Mouse (Mus musculus): ENCODE results near the gene Ikzf5. TPM values are rescaled to one million over a fixed set of nuclear protein-coding genes. Genes with fewer than 3 reads are reported as not detected.
"Not testable (repeated sequence)": the region's sequence is repeated elsewhere in the genome, so short reads cannot be mapped to it uniquely, and the experiment has no call there.

The Ikzf5 gene
- polyA plus RNA-seq, 1 experiment: 19.6 TPM

DNA sequence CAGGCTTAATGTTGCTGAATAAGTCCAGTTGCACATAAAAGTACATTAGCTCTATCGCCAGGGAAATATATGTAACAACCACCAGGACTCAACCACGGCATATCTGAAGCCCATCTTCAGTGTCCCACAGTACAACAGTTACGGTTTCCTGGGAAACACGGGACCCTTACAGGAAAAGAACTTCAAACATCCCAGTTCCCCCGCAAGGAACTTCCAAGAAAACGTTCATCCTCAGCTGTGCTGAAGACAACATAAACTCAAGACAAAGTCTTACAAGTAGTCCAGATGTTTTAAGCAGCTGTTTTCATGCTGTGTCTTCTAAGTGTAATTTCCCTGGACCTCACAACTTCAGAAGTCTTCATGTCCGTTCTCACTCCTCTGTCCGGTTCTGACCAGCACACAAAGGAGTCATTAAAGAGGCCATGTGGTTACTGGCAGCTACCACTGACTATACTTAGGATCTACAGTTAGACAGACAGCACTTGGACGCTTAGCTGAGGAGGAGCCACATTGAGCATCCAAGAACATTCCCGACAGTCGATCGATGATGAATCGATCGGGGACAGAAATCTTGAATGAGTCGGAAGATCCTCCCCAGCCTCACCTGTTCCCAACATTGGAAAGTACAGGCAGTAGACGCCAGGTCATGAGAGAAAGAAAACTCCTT, 867 bp downstream of the Ikzf5 start:
- no peak for TF ChIP-seq POLR2A (IDR thresholded peaks at IDR 0.05; ENCODE audit: borderline replicate concordance, extremely low read depth, insufficient read depth, insufficient read length, poor library complexity, severe bottlenecking)
- TF ChIP-seq CTCF (IDR thresholded peaks at IDR 0.05; ENCODE audit: borderline replicate concordance, extremely low read depth, insufficient read depth, insufficient read length): no peak
- peak; percentile 53 for DNase-seq (ENCODE audit: low read depth)

DNA sequence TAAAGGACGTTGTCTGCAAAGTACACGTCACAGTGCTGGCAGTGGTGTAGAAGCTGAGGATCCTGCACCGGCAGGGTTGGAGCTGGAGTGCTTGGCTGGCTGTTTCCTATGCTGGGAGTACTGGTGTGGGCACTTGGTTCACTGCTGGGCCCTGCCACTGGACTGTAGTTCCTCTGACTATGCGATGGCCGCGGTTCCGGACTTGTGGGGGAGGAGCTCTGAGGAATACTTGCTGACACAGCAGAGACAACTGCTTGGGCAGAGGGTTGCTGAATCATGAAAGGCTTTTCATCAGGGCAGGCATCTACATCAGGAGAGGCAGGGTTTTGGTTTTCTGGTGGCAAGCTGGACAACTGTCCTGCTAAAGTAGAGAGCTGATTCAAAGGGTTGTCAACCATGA, 18.6 kb downstream of the Ikzf5 start:
- DNase-seq (ENCODE audit: low read depth): not testable (repeated sequence)

DNA sequence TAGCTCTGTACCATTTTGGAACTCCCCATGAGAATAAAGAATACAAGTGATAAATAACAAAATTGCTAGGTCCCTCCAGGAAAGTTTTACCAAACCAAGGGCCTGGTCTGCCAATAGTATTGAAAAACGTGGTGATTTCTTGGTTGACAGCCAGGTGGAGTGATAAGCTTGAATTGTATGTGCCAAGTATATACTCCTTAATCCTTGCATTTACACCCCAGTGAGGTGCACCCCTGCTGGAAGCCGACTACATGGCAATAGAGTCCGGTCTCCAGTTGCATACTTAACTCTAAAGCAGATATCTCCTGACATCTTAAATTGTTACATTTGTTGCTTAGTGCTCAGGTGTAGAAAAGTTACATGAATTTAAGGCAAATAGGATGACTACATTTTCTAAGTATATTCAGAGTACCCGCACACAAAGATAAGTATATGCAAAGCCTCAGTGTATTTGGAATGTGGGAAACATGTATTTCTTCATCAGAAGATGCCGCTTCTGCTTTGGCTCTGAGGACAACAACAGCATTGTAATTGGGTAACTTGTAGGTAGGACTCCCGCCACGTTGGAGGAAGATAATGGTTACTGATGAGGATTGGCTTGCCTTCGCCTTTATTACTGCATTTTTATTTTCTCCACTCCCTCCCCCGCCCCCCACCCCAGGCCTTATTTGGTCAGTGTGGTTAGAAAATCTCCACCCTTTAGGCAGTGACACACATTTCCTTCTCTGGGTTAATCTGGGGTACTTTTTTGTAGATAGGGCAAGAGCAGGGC, 38.3 kb downstream of the Ikzf5 start:
- TF ChIP-seq CTCF (IDR thresholded peaks at IDR 0.05; ENCODE audit: borderline replicate concordance, extremely low read depth, insufficient read depth, insufficient read length): no peak
- TF ChIP-seq POLR2A (IDR thresholded peaks at IDR 0.05; ENCODE audit: borderline replicate concordance, extremely low read depth, insufficient read depth, insufficient read length, poor library complexity, severe bottlenecking): no peak

DNA sequence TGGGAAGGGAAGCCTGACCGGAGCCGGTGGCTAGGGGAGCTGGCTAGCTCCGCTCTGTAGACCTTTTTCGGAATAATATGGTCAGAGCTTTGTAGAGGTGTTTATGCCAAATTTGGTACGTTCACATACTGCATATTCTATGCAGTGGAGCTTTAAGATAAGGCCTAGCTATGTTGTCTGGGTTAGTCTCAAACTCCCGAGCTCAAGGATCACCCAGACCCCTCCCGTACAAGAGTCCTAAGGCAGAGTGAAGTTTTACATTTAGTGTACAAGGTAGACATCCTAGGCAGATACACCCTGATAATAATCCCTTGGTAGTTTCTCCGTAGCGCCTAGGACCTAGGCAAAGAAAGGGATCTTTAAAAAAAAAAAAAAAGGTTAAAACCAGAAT, 38.9 kb downstream of the Ikzf5 start:
- DNase-seq (ENCODE audit: low read depth): no peak
- TF ChIP-seq POLR2A (IDR thresholded peaks at IDR 0.05; ENCODE audit: borderline replicate concordance, extremely low read depth, insufficient read depth, insufficient read length, poor library complexity, severe bottlenecking) (no peak), CTCF (IDR thresholded peaks at IDR 0.05; ENCODE audit: borderline replicate concordance, extremely low read depth, insufficient read depth, insufficient read length) (no peak)

More for the DNA sequence above, 38.3 kb downstream of the Ikzf5 start:
- DNase-seq (ENCODE audit: low read depth): peak; percentile 29

DNA sequence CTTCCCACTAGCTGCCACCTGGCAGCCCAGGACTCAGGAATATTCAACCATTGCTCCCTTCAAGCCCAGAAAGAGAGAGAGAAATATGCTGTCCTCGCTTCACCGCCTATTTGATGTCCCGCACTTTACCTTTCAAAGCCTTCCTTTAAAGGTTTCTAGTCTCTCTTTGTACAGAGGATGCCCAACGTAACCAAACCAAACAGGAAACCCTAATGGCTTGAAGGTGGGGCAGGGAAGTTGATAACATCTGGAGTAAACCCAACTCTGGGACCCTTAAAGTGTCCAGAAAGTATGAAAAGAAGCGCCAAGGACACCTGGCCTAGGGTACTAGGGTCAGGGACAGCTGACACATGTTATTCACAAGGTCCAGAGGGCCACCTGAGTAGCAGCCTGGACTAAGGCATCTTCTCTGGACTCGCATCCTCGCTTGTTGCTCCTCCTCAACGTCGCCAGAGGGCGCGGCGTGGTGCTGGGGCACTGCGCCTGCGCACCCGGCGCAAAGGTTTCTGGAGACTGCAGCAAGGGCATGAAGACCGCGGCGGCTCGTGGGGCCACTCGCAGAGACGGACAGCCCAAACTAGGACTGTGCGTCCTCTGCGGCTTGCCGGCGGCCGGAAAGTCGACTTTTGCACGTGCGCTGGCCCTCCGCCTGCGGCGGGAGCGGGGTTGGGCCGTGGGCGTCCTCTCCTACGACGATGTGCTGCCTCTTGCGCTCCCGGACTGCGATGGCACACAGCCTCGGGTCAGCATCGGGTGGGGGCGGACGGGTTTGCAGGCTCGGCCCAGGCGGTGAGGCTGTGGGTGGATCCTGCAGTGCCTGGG, 39.5 kb downstream of the Ikzf5 start, which contains the start of gene Pstk:
Gene Pstk (plus strand): TSS at position 494 of the 822 bp plus-strand sequence.
- TF ChIP-seq CTCF (IDR thresholded peaks at IDR 0.05; ENCODE audit: borderline replicate concordance, extremely low read depth, insufficient read depth, insufficient read length): peak; percentile 88
- peak; percentile 78; the same call in 1 of the 2 replicates for TF ChIP-seq POLR2A (IDR thresholded peaks at IDR 0.05; ENCODE audit: borderline replicate concordance, extremely low read depth, insufficient read depth, insufficient read length, poor library complexity, severe bottlenecking)
- DNase-seq (ENCODE audit: low read depth): peak; percentile 95

DNA sequence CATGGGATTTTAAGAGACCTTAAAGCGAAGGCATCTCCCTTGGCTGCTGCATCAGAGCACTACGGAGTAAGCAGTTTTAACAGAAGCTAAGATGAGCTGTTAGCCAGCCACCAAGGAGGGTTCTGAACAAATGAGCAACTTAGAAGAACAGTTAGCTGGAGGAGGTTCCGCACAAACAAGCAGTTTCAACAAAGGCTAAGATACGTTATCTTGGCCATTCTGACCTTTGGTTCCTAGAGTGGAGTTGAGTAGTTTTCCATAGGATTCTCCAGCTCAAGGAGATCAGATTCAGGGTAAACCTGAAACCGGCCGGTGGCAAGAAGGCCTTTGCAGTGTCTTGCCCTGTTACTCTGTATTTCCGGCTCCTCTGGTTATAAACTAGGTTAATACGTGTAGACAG, 46.2 kb downstream of the Ikzf5 start:
- no peak for DNase-seq (ENCODE audit: low read depth)
- TF ChIP-seq POLR2A (IDR thresholded peaks at IDR 0.05; ENCODE audit: borderline replicate concordance, extremely low read depth, insufficient read depth, insufficient read length, poor library complexity, severe bottlenecking) (no peak), CTCF (IDR thresholded peaks at IDR 0.05; ENCODE audit: borderline replicate concordance, extremely low read depth, insufficient read depth, insufficient read length) (no peak)

DNA sequence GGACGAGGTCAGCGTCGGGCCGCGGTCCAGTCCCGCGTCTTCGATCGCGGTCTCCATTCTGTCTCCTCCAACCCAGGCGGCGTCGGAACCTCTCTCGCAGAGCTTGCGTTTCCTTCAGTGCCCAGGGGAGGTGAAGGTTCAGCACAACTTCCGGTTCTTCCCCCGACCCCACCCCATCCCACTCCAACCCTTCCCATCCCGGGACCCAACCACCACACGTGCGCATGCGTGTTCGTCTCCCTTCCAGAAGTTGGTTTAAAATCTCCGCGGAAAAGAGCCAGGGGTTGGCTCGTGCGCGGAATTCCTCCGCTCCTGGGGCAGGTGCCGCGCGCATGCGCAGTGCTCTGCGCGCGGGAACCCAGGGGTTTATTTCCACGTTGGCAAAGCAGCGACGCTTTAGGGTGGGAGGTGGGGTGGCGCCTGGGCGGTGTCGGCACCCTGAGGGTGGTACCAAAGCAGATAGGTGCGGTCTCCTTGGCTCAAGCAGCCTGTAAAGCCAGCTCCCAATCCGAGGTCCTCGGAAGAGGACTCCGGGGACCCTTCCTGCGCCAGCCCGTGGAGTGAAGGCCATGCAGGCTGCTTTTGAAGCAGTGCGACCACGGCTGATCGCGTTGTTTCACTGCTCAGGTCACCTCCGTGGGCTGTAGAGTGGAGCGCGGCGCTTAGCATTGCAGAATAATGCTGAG, 47.6 kb downstream of the Ikzf5 start, which contains the start of gene 2310057M21Rik:
Gene 2310057M21Rik (minus strand): TSS at position 145 of the 686 bp plus-strand sequence.
- TF ChIP-seq CTCF (IDR thresholded peaks at IDR 0.05; ENCODE audit: borderline replicate concordance, extremely low read depth, insufficient read depth, insufficient read length) (no peak), POLR2A (IDR thresholded peaks at IDR 0.05; ENCODE audit: borderline replicate concordance, extremely low read depth, insufficient read depth, insufficient read length, poor library complexity, severe bottlenecking) (peak; percentile 36; the same call in 1 of the 2 replicates)
- DNase-seq (ENCODE audit: low read depth): peak; percentile 99

DNA sequence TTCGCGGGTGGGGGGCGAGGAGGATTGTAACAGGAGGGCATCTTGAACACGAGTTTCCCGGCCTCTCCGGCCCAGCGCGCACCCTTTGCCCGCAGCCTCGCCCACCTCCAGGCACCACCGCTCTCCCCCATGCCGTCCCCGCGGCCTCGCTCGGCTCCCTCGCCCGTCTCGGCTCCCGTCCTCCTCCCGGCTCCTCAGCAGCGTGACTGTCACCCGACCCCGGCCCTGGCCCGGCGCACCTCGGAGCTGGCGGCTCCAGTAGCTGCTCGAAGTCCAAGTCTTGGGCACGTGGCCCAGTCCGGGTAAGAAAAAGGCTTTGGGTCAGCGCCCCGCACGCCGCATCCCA, 48.1 kb downstream of the Ikzf5 start:
- no peak for TF ChIP-seq CTCF (IDR thresholded peaks at IDR 0.05; ENCODE audit: borderline replicate concordance, extremely low read depth, insufficient read depth, insufficient read length)
- TF ChIP-seq POLR2A (IDR thresholded peaks at IDR 0.05; ENCODE audit: borderline replicate concordance, extremely low read depth, insufficient read depth, insufficient read length, poor library complexity, severe bottlenecking): no peak

DNA sequence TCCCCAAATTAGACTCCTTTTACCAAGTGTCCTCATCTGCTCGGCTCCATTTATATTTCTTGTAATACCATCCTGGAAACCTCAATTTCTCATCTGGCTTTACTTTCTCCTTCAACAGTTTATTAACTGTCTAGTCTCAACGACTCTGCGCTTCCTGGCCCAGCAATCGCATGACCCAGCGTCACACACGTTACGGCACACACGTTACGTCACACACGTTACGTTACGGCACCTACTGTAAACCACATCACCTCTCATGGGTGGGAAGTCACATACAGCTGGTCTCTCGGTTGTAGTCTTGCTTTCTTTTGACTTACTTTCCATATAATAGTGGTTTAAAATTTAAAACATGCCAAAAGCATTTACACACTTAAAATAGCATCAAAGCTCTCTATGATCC, 54.2 kb downstream of the Ikzf5 start:
- DNase-seq (ENCODE audit: low read depth): no peak
- TF ChIP-seq CTCF (IDR thresholded peaks at IDR 0.05; ENCODE audit: borderline replicate concordance, extremely low read depth, insufficient read depth, insufficient read length): no peak
- no peak for TF ChIP-seq POLR2A (IDR thresholded peaks at IDR 0.05; ENCODE audit: borderline replicate concordance, extremely low read depth, insufficient read depth, insufficient read length, poor library complexity, severe bottlenecking)

More for the DNA sequence above, 48.1 kb downstream of the Ikzf5 start:
- no peak for DNase-seq (ENCODE audit: low read depth)

DNA sequence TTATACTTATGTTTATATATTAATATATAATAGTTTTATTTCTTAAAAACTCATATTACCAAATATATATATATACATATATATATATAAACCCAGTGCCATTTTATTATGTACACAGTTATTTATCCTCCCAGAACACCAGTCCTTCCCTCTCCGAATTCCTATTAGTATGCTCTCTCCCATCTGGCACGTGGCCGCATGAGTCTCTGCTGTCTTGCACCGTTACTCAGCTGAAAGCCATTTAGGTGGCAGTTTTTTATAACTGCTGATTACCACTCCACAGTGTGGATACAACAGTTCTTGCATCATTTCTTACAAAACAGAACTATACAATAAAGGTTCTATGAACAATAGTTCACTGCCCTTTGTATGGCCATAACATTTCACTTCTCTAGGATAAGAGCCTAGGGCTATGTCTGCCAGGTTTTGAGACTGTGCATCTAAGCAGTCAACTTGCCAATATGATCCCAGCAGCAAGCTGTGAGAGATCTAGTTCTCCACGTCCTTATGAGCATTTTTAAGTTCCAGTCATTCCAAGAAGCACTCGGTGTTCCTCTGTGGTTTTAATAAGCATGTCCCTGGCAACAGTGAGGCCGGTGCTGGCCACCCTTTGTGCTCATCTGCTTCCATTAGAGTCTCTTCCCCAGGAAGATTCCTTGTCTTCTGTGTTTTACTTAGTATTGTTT, 64.3 kb downstream of the Ikzf5 start:
- DNase-seq (ENCODE audit: low read depth): peak; percentile 54
- TF ChIP-seq CTCF (IDR thresholded peaks at IDR 0.05; ENCODE audit: borderline replicate concordance, extremely low read depth, insufficient read depth, insufficient read length): no peak
- TF ChIP-seq POLR2A (IDR thresholded peaks at IDR 0.05; ENCODE audit: borderline replicate concordance, extremely low read depth, insufficient read depth, insufficient read length, poor library complexity, severe bottlenecking): no peak

Other genes with a start within 250 kb of the Ikzf5 start
- 0.01 TPM in 2 replicates for gene 5430419D17Rik, start 236.1 kb downstream of the Ikzf5 start, polyA plus RNA-seq (2012; rRNA removed)
- gene Cuzd1, start 88.2 kb downstream of the Ikzf5 start, polyA plus RNA-seq (2012; rRNA removed): 0.03 and 0.16 TPM in 2 replicates
- not detected in 2 replicates for gene Fam24b, start 81.0 kb downstream of the Ikzf5 start, polyA plus RNA-seq (2012; rRNA removed)
- not detected in 2 replicates for gene Fam24a, start 76.7 kb downstream of the Ikzf5 start, polyA plus RNA-seq (2012; rRNA removed)
- 14.0 and 18.4 TPM in 2 replicates for gene 2310057M21Rik, start 47.8 kb downstream of the Ikzf5 start, polyA plus RNA-seq (2012; rRNA removed)
- gene Pstk, start 39.4 kb downstream of the Ikzf5 start, polyA plus RNA-seq (2012; rRNA removed): 36.7 and 43.2 TPM in 2 replicates
- 21.3 and 29.4 TPM in 2 replicates for gene Acadsb, start 80 bp upstream of the Ikzf5 start, polyA plus RNA-seq (2012; rRNA removed)
- gene Hmx3, start 132.3 kb upstream of the Ikzf5 start, polyA plus RNA-seq (2012; rRNA removed): 3.1 and 3.5 TPM in 2 replicates
- gene Hmx2, start 138.3 kb upstream of the Ikzf5 start, polyA plus RNA-seq (2012; rRNA removed): 2.3 and 3.0 TPM in 2 replicates
- 147 and 194 TPM in 2 replicates for gene Bub3, start 149.7 kb upstream of the Ikzf5 start, polyA plus RNA-seq (2012; rRNA removed)